Mouse (Mus musculus) hindbrain, embryonic 15.5 days (tissue): Measurements from ENCODE around the gene Mrln. TPM values are rescaled to one million over a fixed set of nuclear protein-coding genes. Genes with fewer than 3 reads are reported as not detected.

Source experiments
- ATAC-seq: fragments of 200-750 bp; cut with Nextera tagmentation; 2 replicates; pipeline ENCODE4 v1.8.0; 2017; ENCODE audit warnings: low read depth, moderate number of reproducible peaks, moderate TSS enrichment; ENCODE audit not compliant: low FRiP score
- H3K27ac ChIP-seq: fragments of 300-500 bp; sonication (generic); replicated peaks from 2 replicates; pipeline ENCODE4 v1.5.1; 2015; ENCODE audit warnings: mild to moderate bottlenecking, inconsistent platforms
- H3K27me3 ChIP-seq: fragments of 300-500 bp; sonication (generic); 2 replicates; pipeline ENCODE4 v1.6.1; 2015; ENCODE audit warnings: control low read depth, inconsistent platforms
- H3K36me3 ChIP-seq: fragments of 300-500 bp; sonication (generic); 2 replicates; pipeline ENCODE4 v1.6.1; 2015; ENCODE audit warnings: control low read depth, inconsistent platforms
- H3K4me1 ChIP-seq: fragments of 300-500 bp; sonication (generic); replicated peaks from 2 replicates; pipeline ENCODE4 v1.6.1; 2015; ENCODE audit warnings: control low read depth, inconsistent platforms
- H3K4me2 ChIP-seq: fragments of 300-500 bp; sonication (generic); 2 replicates; pipeline ENCODE4 v1.6.1; 2015; ENCODE audit warnings: moderate library complexity, mild to moderate bottlenecking, inconsistent platforms
- H3K4me3 ChIP-seq: fragments of 300-500 bp; sonication (generic); 2 replicates; pipeline ENCODE4 v1.5.1; 2015; ENCODE audit warnings: mild to moderate bottlenecking, inconsistent platforms
- H3K9ac ChIP-seq: fragments of 300-500 bp; sonication (generic); 2 replicates; pipeline ENCODE4 v1.6.1; 2015; ENCODE audit warnings: inconsistent platforms
- H3K9me3 ChIP-seq: fragments of 300-500 bp; sonication (generic); 2 replicates; pipeline ENCODE4 v1.6.1; 2016; ENCODE audit warnings: control low read depth, inconsistent platforms
- WGBS: fragments of 180-500 bp; shearing (Covaris S2); methylation state at CpG from one replicate; pipeline ENCODE4 v1.1.7; 2015; 5-methylcytosine and 5-hydroxymethylcytosine counted together
- polyA plus RNA-seq: library from polyadenylated mRNA; unstranded; fragments of >200 nt; fragmentation: Nextera tagmentation; extraction: Ambion mirVana; gene quantifications from 2 replicates; pipeline ENCODE4 v1.2.1, GENCODE M21; 2015

The Mrln gene
- 1.8 and 2.0 TPM in 2 replicates for polyA plus RNA-seq

GRCm38 (mm10) chr10:70204505-70205399, at the start of gene Mrln:
Gene Mrln, plus strand, starts transcription at chr10:70204664.
- no peak within 1 kb of the TSS for H3K4me2 ChIP-seq
- no peaks in the 10 kb centered on the region for H3K27me3 ChIP-seq
- H3K27ac ChIP-seq, result no peak within 1 kb of the TSS
- WGBS, result 63% methylated on average over 17 of the region's 17 CpGs
- H3K4me1 ChIP-seq, result peaks cover 10% of the 10 kb centered on the region
- H3K9me3 ChIP-seq, result no peaks in the 10 kb centered on the region
- no peak within 1 kb of the TSS for H3K4me3 ChIP-seq
- H3K9ac ChIP-seq, result no peak within 1 kb of the TSS
- no peaks in the 10 kb centered on the region for H3K36me3 ChIP-seq
- no peak for ATAC-seq

- Histone ChIP-seq H3K4me1 (peaks cover 18% of the 10 kb centered on the region), H3K9me3 (no peaks in the 10 kb centered on the region), H3K27me3 (no peaks in the 10 kb centered on the region), H3K36me3 (peaks cover 16% of the 10 kb centered on the region), H3K4me2 (no peak overlapping the region), H3K9ac (no peak overlapping the region), H3K4me3 (no peak overlapping the region), H3K27ac (no peak overlapping the region)
- no peak for ATAC-seq
- WGBS, result 70% methylated on average over 3 of the region's 3 CpGs
Measured at GRCm38 (mm10) chr10:70156431-70157165, 47.9 kb upstream of the Mrln start.

GRCm38 (mm10) chr10:70159651-70160320, 44.7 kb upstream of the Mrln start:
- WGBS, result 73% methylated on average over 12 of the region's 12 CpGs
- no peak overlapping the region for H3K4me2 ChIP-seq
- H3K36me3 ChIP-seq, result peaks cover 16% of the 10 kb centered on the region
- no peaks in the 10 kb centered on the region for H3K27me3 ChIP-seq
- ATAC-seq, result no peak
- no peak overlapping the region for H3K4me3 ChIP-seq
- H3K27ac ChIP-seq, result no peak overlapping the region
- no peaks in the 10 kb centered on the region for H3K9me3 ChIP-seq
- no peak overlapping the region for H3K9ac ChIP-seq
- H3K4me1 ChIP-seq, result peaks cover 8% of the 10 kb centered on the region

- WGBS, result 89% methylated on average over 12 of the region's 12 CpGs
- Histone ChIP-seq H3K9me3 (no peaks in the 10 kb centered on the region), H3K4me1 (peaks cover 13% of the 10 kb centered on the region), H3K4me2 (no peak overlapping the region), H3K27me3 (no peaks in the 10 kb centered on the region), H3K36me3 (peaks cover 11% of the 10 kb centered on the region), H3K9ac (no peak overlapping the region), H3K27ac (no peak overlapping the region), H3K4me3 (no peak overlapping the region)
- no peak for ATAC-seq
Measured at GRCm38 (mm10) chr10:70160811-70161210, 43.7 kb upstream of the Mrln start.

GRCm38 (mm10) chr10:70161504-70161903, 43.0 kb upstream of the Mrln start:
- no peak overlapping the region for H3K4me2 ChIP-seq
- H3K27me3 ChIP-seq, result no peaks in the 10 kb centered on the region
- H3K9ac ChIP-seq, result no peak overlapping the region
- no peak overlapping the region for H3K4me3 ChIP-seq
- peaks cover 5% of the 10 kb centered on the region for H3K36me3 ChIP-seq
- H3K4me1 ChIP-seq, result peaks cover 13% of the 10 kb centered on the region
- 89% methylated on average over 14 of the region's 14 CpGs for WGBS
- no peak overlapping the region for H3K27ac ChIP-seq
- ATAC-seq, result no peak
- H3K9me3 ChIP-seq, result no peaks in the 10 kb centered on the region

- no peak overlapping the region for H3K4me2 ChIP-seq
- H3K9ac ChIP-seq, result no peak overlapping the region
- H3K36me3 ChIP-seq, result 0 out of 2 replicates have a peak, but pooled peaks cover 6% of the 10 kb centered on the region
- no peak for ATAC-seq
- H3K4me3 ChIP-seq, result no peak overlapping the region
- WGBS, result 48% methylated on average over 5 of the region's 5 CpGs
- no peaks in the 10 kb centered on the region for H3K9me3 ChIP-seq
- peaks cover 16% of the 10 kb centered on the region for H3K4me1 ChIP-seq
- H3K27ac ChIP-seq, result peak overlapping the region; percentile 62
- H3K27me3 ChIP-seq, result no peaks in the 10 kb centered on the region
Measured at GRCm38 (mm10) chr10:70163681-70164080, 40.8 kb upstream of the Mrln start.

GRCm38 (mm10) chr10:70165877-70166276, 38.6 kb upstream of the Mrln start:
- Histone ChIP-seq H3K4me1 (peaks cover 24% of the 10 kb centered on the region), H3K36me3 (0 out of 2 replicates have a peak, but pooled peaks cover 6% of the 10 kb centered on the region), H3K9ac (no peak overlapping the region), H3K27ac (no peak overlapping the region), H3K4me3 (no peak overlapping the region), H3K9me3 (no peaks in the 10 kb centered on the region), H3K4me2 (no peak overlapping the region), H3K27me3 (no peaks in the 10 kb centered on the region)
- no peak for ATAC-seq
- 75% methylated on average over 6 of the region's 6 CpGs for WGBS

GRCm38 (mm10) chr10:70166427-70166826, 38.0 kb upstream of the Mrln start:
- Histone ChIP-seq H3K36me3 (0 out of 2 replicates have a peak, but pooled peaks cover 6% of the 10 kb centered on the region), H3K4me2 (no peak overlapping the region), H3K4me3 (no peak overlapping the region), H3K9me3 (no peaks in the 10 kb centered on the region), H3K27ac (no peak overlapping the region), H3K27me3 (no peaks in the 10 kb centered on the region), H3K4me1 (peaks cover 24% of the 10 kb centered on the region), H3K9ac (no peak overlapping the region)
- WGBS, result 96% methylated on average over 5 of the region's 5 CpGs
- no peak for ATAC-seq

- no peak overlapping the region for H3K4me2 ChIP-seq
- no peaks in the 10 kb centered on the region for H3K27me3 ChIP-seq
- no peak overlapping the region for H3K4me3 ChIP-seq
- H3K9me3 ChIP-seq, result no peaks in the 10 kb centered on the region
- no peak overlapping the region for H3K9ac ChIP-seq
- H3K4me1 ChIP-seq, result peaks cover 24% of the 10 kb centered on the region
- no peak for ATAC-seq
- WGBS, result 83% methylated on average over 11 of the region's 11 CpGs
- 0 out of 2 replicates have a peak, but pooled peaks cover 6% of the 10 kb centered on the region for H3K36me3 ChIP-seq
- H3K27ac ChIP-seq, result no peak overlapping the region
Measured at GRCm38 (mm10) chr10:70167625-70168024, 36.8 kb upstream of the Mrln start.

GRCm38 (mm10) chr10:70168396-70168795, 36.1 kb upstream of the Mrln start:
- Histone ChIP-seq H3K27me3 (no peaks in the 10 kb centered on the region), H3K9ac (no peak overlapping the region), H3K36me3 (0 out of 2 replicates have a peak, but pooled peaks cover 6% of the 10 kb centered on the region), H3K4me3 (no peak overlapping the region), H3K4me1 (peaks cover 23% of the 10 kb centered on the region), H3K9me3 (no peaks in the 10 kb centered on the region), H3K27ac (peak overlapping the region; percentile 22; the same call in 1 of the 2 replicates), H3K4me2 (no peak overlapping the region)
- WGBS, result 82% methylated on average over 13 of the region's 13 CpGs
- ATAC-seq, result no peak

GRCm38 (mm10) chr10:70169044-70169443, 35.4 kb upstream of the Mrln start:
- Histone ChIP-seq H3K4me3 (no peak overlapping the region), H3K27me3 (no peaks in the 10 kb centered on the region), H3K4me2 (0 out of 2 replicates have a peak overlapping the region, but pooled peaks have one; percentile 2), H3K36me3 (0 out of 2 replicates have a peak, but pooled peaks cover 6% of the 10 kb centered on the region), H3K27ac (peak overlapping the region; percentile 22; the same call in 1 of the 2 replicates), H3K9ac (no peak overlapping the region), H3K9me3 (no peaks in the 10 kb centered on the region), H3K4me1 (peaks cover 17% of the 10 kb centered on the region)
- peak; percentile 51; the same call in 1 of the 2 replicates for ATAC-seq
- 48% methylated on average over 18 of the region's 18 CpGs for WGBS
